Mouse (Mus musculus) neural tube, embryonic 13.5 days (tissue): ENCODE data around the gene Gm49510. TPM values are rescaled to one million over a fixed set of nuclear protein-coding genes. Genes with fewer than 3 reads are reported as not detected.

ENCODE experiments used
- ATAC-seq: fragments of 200-750 bp; cut with Nextera tagmentation; 2 replicates; pipeline ENCODE4 v1.8.0; 2017; ENCODE audit warnings: low read depth, mild to moderate bottlenecking, moderate TSS enrichment, moderate library complexity
- H3K27ac ChIP-seq: fragments of 300-500 bp; sonication (generic); replicated peaks from 2 replicates; pipeline ENCODE4 v1.5.1; 2015; ENCODE audit warnings: moderate library complexity, mild to moderate bottlenecking, inconsistent platforms
- H3K27me3 ChIP-seq: fragments of 300-500 bp; sonication (generic); 2 replicates; pipeline ENCODE4 v1.6.1; 2015; ENCODE audit warnings: mild to moderate bottlenecking, inconsistent platforms
- H3K36me3 ChIP-seq: fragments of 300-500 bp; sonication (generic); 2 replicates; pipeline ENCODE4 v1.6.1; 2015; ENCODE audit warnings: mild to moderate bottlenecking, inconsistent platforms
- H3K4me1 ChIP-seq: fragments of 300-500 bp; sonication (generic); replicated peaks from 2 replicates; pipeline ENCODE4 v1.6.1; 2015; ENCODE audit warnings: inconsistent platforms
- H3K4me2 ChIP-seq: fragments of 300-500 bp; sonication (generic); 2 replicates; pipeline ENCODE4 v1.6.1; 2015; ENCODE audit warnings: inconsistent platforms, mild to moderate bottlenecking, moderate library complexity
- H3K4me3 ChIP-seq: fragments of 300-500 bp; sonication (generic); 2 replicates; pipeline ENCODE4 v1.5.1; 2015; ENCODE audit warnings: mild to moderate bottlenecking, inconsistent platforms
- H3K9ac ChIP-seq: fragments of 300-500 bp; sonication (generic); 2 replicates; pipeline ENCODE4 v1.6.1; 2015; ENCODE audit warnings: moderate library complexity, mild to moderate bottlenecking, inconsistent platforms
- H3K9me3 ChIP-seq: fragments of 300-500 bp; sonication (generic); 2 replicates; pipeline ENCODE4 v1.6.1; 2016; ENCODE audit warnings: inconsistent platforms
- WGBS: fragments of 180-500 bp; shearing (Covaris S2); methylation state at CpG from one replicate; pipeline ENCODE4 v1.1.7; 2015; 5-methylcytosine and 5-hydroxymethylcytosine counted together
- microRNA-seq: library from miRNA; unstranded; fragments of <30 nt; microRNA quantifications from one replicate; pipeline ENCODE4, GENCODE M21; 2016
- polyA plus RNA-seq: library from polyadenylated mRNA; unstranded; fragments of >200 nt; fragmentation: Nextera tagmentation; extraction: Ambion mirVana; gene quantifications from 2 replicates; pipeline ENCODE4 v1.2.1, GENCODE M21; 2015

Gene Gm49510
- polyA plus RNA-seq, 1 experiment from 2014 or later, result not detected

DNA sequence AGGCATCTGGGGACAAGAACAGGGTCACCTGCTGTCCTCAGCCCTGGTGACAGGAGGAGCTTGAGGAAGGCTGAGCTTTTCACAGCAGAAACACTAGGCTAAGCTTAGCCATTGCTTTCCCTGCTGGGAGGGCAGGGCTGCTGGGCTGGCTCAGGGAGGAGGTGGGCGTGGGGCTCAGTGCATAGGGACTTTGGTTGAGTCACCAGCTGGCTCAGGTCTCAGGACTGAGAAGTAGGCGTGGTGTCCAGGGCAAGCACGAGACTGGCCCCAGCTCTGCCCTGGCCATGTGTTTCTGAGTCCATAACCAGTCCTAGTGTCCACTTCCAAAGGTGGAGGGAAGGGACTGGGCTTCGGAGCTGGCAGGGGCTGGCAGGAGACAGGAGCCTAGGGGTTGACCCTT is 60.6 kb downstream of the Gm49510 start:
- Histone ChIP-seq H3K36me3 (peaks cover 68% of the 10 kb centered on the region), H3K9ac (no peak overlapping the region), H3K4me2 (no peak overlapping the region), H3K27me3 (no peaks in the 10 kb centered on the region), H3K4me3 (no peak overlapping the region), H3K27ac (no peak overlapping the region), H3K9me3 (no peaks in the 10 kb centered on the region), H3K4me1 (peaks cover 5% of the 10 kb centered on the region)
- WGBS, result 82% methylated on average over 4 of the region's 4 CpGs
- no peak for ATAC-seq

- H3K27me3 ChIP-seq, result no peaks in the 10 kb centered on the region
- peak; percentile 64; the same call in 1 of the 2 replicates for ATAC-seq
- WGBS, result 34% methylated on average over 2 of the region's 2 CpGs
These were observed 63.4 kb downstream of the Gm49510 start for GRCm38 (mm10) chr15:78962885-78963284.

More at GRCm38 (mm10) chr15:78962885-78963284, 63.4 kb downstream of the Gm49510 start:
- Histone ChIP-seq H3K36me3 (peaks cover 73% of the 10 kb centered on the region), H3K4me2 (no peak overlapping the region), H3K9ac (0 out of 2 replicates have a peak overlapping the region, but pooled peaks have one; percentile 8), H3K27ac (no peak overlapping the region), H3K4me1 (peaks cover 5% of the 10 kb centered on the region), H3K4me3 (no peak overlapping the region), H3K9me3 (no peaks in the 10 kb centered on the region)

Small RNA genes lying within 50 kb of the gene (microRNA-seq; reads per million reads assigned to microRNA genes)
- gene Mir6955, result not detected

Other genes starting within 250 kb of the Gm49510 start
- 5.5 and 6.0 TPM in 2 replicates for gene Elfn2, start 180.9 kb upstream of the Gm49510 start, polyA plus RNA-seq
- gene Mfng, start 126.2 kb upstream of the Gm49510 start, polyA plus RNA-seq, result 34.2 and 34.4 TPM in 2 replicates
- gene Card10, start 96.6 kb upstream of the Gm49510 start, polyA plus RNA-seq, result 1.7 and 2.0 TPM in 2 replicates
- gene Cdc42ep1, start 57.0 kb upstream of the Gm49510 start, polyA plus RNA-seq, result 11.5 and 13.7 TPM in 2 replicates
- gene Lgals2, start 44.1 kb upstream of the Gm49510 start, polyA plus RNA-seq, result not detected in 2 replicates
- 44.0 and 51.0 TPM in 2 replicates for gene Gga1, start 22.5 kb upstream of the Gm49510 start, polyA plus RNA-seq
- 6.2 and 6.8 TPM in 2 replicates for gene Sh3bp1, start 101 bp downstream of the Gm49510 start, polyA plus RNA-seq
- 46.3 and 53.6 TPM in 2 replicates for gene Pdxp, start 14.3 kb downstream of the Gm49510 start, polyA plus RNA-seq
- gene Lgals1, start 27.1 kb downstream of the Gm49510 start, polyA plus RNA-seq, result 273 and 356 TPM in 2 replicates
- 57.1 and 60.8 TPM in 2 replicates for gene Nol12, start 35.3 kb downstream of the Gm49510 start, polyA plus RNA-seq
- 33.4 and 40.1 TPM in 2 replicates for gene Triobp, start 48.1 kb downstream of the Gm49510 start, polyA plus RNA-seq
- 275 and 287 TPM in 2 replicates for gene H1f0, start 128.8 kb downstream of the Gm49510 start, polyA plus RNA-seq
- gene Galr3, start 142.2 kb downstream of the Gm49510 start, polyA plus RNA-seq, result not detected in 2 replicates
- 46.5 and 52.9 TPM in 2 replicates for gene Ankrd54, start 163.2 kb downstream of the Gm49510 start, polyA plus RNA-seq
- gene Eif3l, start 175.5 kb downstream of the Gm49510 start, polyA plus RNA-seq, result 185 and 196 TPM in 2 replicates
- 10.4 and 11.2 TPM in 2 replicates for gene Micall1, start 209.2 kb downstream of the Gm49510 start, polyA plus RNA-seq
- gene Polr2f, start 241.3 kb downstream of the Gm49510 start, polyA plus RNA-seq, result 259 and 278 TPM in 2 replicates
- 12.4 and 13.1 TPM in 2 replicates for gene 1700088E04Rik, start 241.6 kb downstream of the Gm49510 start, polyA plus RNA-seq